ENCODE assay signal across 8 mouse cellular contexts in the genomic region with DNA sequence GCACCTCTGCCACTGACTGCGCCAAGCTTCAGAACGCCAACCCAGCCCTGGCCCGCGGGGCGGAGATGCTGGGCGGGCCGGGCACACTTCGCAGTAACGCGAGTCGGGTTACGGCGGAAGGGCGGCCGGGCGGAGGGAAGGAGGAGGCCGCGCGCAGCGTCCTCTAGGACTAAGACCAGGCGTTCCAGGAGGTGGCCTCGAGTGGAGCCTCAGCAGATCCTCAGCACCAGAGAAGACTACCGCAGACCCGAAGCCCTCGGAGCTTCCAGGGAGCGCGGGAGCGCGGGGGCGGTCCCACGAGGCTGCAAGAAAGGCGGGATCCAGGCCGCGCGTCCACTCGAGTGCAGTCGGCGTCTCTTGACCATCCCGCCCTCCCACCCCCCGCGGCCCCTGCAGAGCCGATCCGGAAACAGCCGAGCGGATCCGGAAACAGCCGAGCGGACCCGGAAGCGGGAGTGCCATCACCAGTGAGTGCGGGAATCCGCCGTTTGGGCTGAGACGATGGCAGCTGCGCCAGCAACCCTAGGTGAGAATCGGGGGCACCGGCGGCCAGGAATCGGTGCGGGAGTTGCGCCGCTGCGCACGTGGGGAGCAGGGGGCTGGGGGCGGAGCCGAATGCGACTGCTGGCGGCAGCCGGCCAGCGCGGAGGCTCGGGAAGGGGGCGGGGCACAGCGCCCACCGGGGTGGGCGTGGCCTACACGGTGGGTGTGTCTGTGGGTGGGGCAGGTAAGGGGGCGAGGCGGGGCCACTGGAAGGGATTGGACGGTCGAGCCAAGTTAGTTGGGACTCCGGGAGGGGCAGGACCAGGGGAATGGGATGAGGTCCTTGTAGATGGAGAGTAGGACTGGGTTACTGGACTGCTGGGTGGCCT. TPM values are rescaled to one million over a fixed set of nuclear protein-coding genes. Genes with fewer than 3 reads are reported as not detected.
A peak's percentile ranks its signal among the peaks of the same experiment; 100 is the strongest.
DNase-seq lines count a peak whose midpoint lies in the region; ATAC-seq lines count a peak whose summit lies in the region.

A gene (plus strand): TSS at position 129 of the 872 bp plus-strand sequence.

- H3K27ac ChIP-seq in hindbrain, embryonic 15.5 days (replicated peaks): peak within 1 kb of the TSS; percentile 91

- peak within 1 kb of the TSS; percentile 63 for H3K4me2 ChIP-seq in hindbrain, embryonic 15.5 days

- H3K36me3 ChIP-seq in hindbrain, embryonic 15.5 days: peaks cover 6% of the 10 kb centered on the region

- no peaks in the 10 kb centered on the region for H3K27me3 ChIP-seq in hindbrain, embryonic 15.5 days

- H3K9ac ChIP-seq in hindbrain, embryonic 15.5 days: peak within 1 kb of the TSS; percentile 70

- DNase-seq in R1 (ENCODE audit: low read depth, low spot score): peak; percentile 90
- peak; percentile 100 for DNase-seq in cerebellum, postnatal 25 days
- peak; percentile 94 to 95 for DNase-seq in frontal cortex, postnatal 36 days (ENCODE audit: low spot score in 2 of 2)
- DNase-seq in left cerebral cortex, adult 11 months (ENCODE audit: low spot score): peak; percentile 87
- peak; percentile 96 to 97 for DNase-seq in lung, postnatal 4 days
- peak; percentile 88 for DNase-seq in retina, postnatal 7 days (ENCODE audit: low read depth, low spot score)
- peak; percentile 99 for DNase-seq in urinary bladder, adult 2 months (ENCODE audit: low spot score)

- under 1% methylated on average over 79 of the region's 82 CpGs for whole genome bisulfite sequencing in hindbrain, embryonic 15.5 days

- peak within 1 kb of the TSS; percentile 58 for H3K4me3 ChIP-seq in hindbrain, embryonic 15.5 days

- peak; percentile 95 for ATAC-seq in hindbrain, embryonic 15.5 days (ENCODE audit: low FRiP score, low read depth)

- peaks cover 23% of the 10 kb centered on the region for H3K4me1 ChIP-seq in hindbrain, embryonic 15.5 days (replicated peaks)

- H3K9me3 ChIP-seq in hindbrain, embryonic 15.5 days: no peaks in the 10 kb centered on the region

RNA-seq across cellular contexts. Expression of the gene that starts here (rescaled TPM):
- 22.8 and 24.2 TPM in 2 replicates for polyA plus RNA-seq in hindbrain, embryonic 15.5 days (2015; fragmentation: Nextera tagmentation; extraction: Ambion mirVana)
- polyA plus RNA-seq in urinary bladder, adult 2 months (2012; rRNA removed): 34.8 and 47.5 TPM in 2 replicates

Comparison
In these comparisons a context has a peak if more than half of its experiments do, and no peak if none do; other contexts are left out.
1. Peak in every context shown above with its lines: DNase-seq, ATAC-seq, H3K4me3 ChIP-seq and H3K27ac ChIP-seq.